Mouse (Mus musculus) kidney, postnatal 0 days (tissue): Measurements from ENCODE around the gene Mettl16. TPM values are rescaled to one million over a fixed set of nuclear protein-coding genes. Genes with fewer than 3 reads are reported as not detected.

ENCODE experiments used
- ATAC-seq: fragments of 200-750 bp; cut with Nextera tagmentation; replicated peaks from 2 replicates; pipeline ENCODE4 v1.8.0; 2017; ENCODE audit warnings: low read depth, moderate number of reproducible peaks, moderate TSS enrichment, moderate library complexity; ENCODE audit not compliant: low FRiP score
- DNase-seq: peaks from one replicate; pipeline ENCODE4 v3.0.0-alpha.2; 2016; ENCODE audit warnings: low spot score
- H3K27ac ChIP-seq: fragments of 300-500 bp; sonication (generic); 2 replicates; pipeline ENCODE4 v1.5.1; 2014; ENCODE audit warnings: mild to moderate bottlenecking
- H3K27me3 ChIP-seq: fragments of 300-500 bp; sonication (generic); 2 replicates; pipeline ENCODE4 v1.6.1; 2014; ENCODE audit warnings: low read length, mixed read lengths; ENCODE audit not compliant: insufficient read depth
- H3K36me3 ChIP-seq: fragments of 300-500 bp; sonication (generic); 2 replicates; pipeline ENCODE4 v1.6.1; 2014; ENCODE audit warnings: low read length, mixed read lengths; ENCODE audit not compliant: insufficient read depth
- H3K4me1 ChIP-seq: fragments of 300-500 bp; sonication (generic); replicated peaks from 2 replicates; pipeline ENCODE4 v1.6.1; 2014; ENCODE audit warnings: antibody characterized with exemption, low read length, mixed read lengths; ENCODE audit not compliant: insufficient read depth
- H3K4me2 ChIP-seq: fragments of 300-500 bp; sonication (generic); 2 replicates; pipeline ENCODE4 v1.6.1; 2014; ENCODE audit warnings: mild to moderate bottlenecking, low read length, moderate library complexity, mixed read lengths
- H3K4me3 ChIP-seq: fragments of 300-500 bp; sonication (generic); replicated peaks from 2 replicates; pipeline ENCODE4 v1.5.1; 2014; ENCODE audit warnings: low read depth, low read length
- H3K9ac ChIP-seq: fragments of 300-500 bp; sonication (generic); 2 replicates; pipeline ENCODE4 v1.6.1; 2014; ENCODE audit warnings: low read depth, low read length
- H3K9me3 ChIP-seq: fragments of 300-500 bp; sonication (generic); replicated peaks from 2 replicates; pipeline ENCODE4 v1.6.1; 2016; ENCODE audit warnings: low read length, inconsistent platforms, mixed read lengths
- CTCF ChIP-seq: IDR thresholded peaks from 2 replicates; pipeline ENCODE4 v1.5.1; 2016; ENCODE audit warnings: antibody characterized with exemption, low read depth, mild to moderate bottlenecking, moderate library complexity
- WGBS: fragments of 180-500 bp; shearing (Covaris S2); extraction: QIAGEN DNeasy Blood & Tissue Kit; methylation state at CpG from one replicate; pipeline ENCODE4 v1.1.7; 2014; 5-methylcytosine and 5-hydroxymethylcytosine counted together
- polyA plus RNA-seq: library from polyadenylated mRNA; unstranded; fragments of >200 nt; fragmentation: Nextera tagmentation; extraction: Ambion mirVana; gene quantifications from 2 replicates; pipeline ENCODE4 v1.2.1, GENCODE M21; 2015

Gene Mettl16
- polyA plus RNA-seq, 1 experiment from 2014 or later = 27.1 TPM

GRCm38 (mm10) chr11:74828965-74829550 is 58.4 kb downstream of the Mettl16 start:
- H3K36me3 ChIP-seq = no peaks in the 10 kb centered on the region
- DNase-seq (no peak), ATAC-seq (no peak)
- H3K4me2 ChIP-seq = peak overlapping the region; percentile 78
- no peak overlapping the region for H3K9ac ChIP-seq
- peak overlapping the region; percentile 97; the same call in 1 of the 2 replicates for H3K27ac ChIP-seq
- H3K4me1 ChIP-seq = peaks cover 38% of the 10 kb centered on the region
- no peaks in the 10 kb centered on the region for H3K9me3 ChIP-seq
- H3K27me3 ChIP-seq = no peaks in the 10 kb centered on the region
- H3K4me3 ChIP-seq = peak overlapping the region; percentile 86
- 10% methylated on average over 11 of the region's 11 CpGs for WGBS
- TF ChIP-seq CTCF = no peak

- 0 out of 2 replicates have a peak, but pooled peaks have one; percentile 29 for TF ChIP-seq CTCF
- DNase-seq (peak; percentile 91), ATAC-seq (peak; percentile 22; the same call in 1 of the 2 replicates)
- H3K9me3 ChIP-seq = no peaks in the 10 kb centered on the region
- peaks cover 45% of the 10 kb centered on the region for H3K4me1 ChIP-seq
- no peaks in the 10 kb centered on the region for H3K27me3 ChIP-seq
- peak overlapping the region; percentile 78 for H3K4me2 ChIP-seq
- H3K9ac ChIP-seq = peak overlapping the region; percentile 50; the same call in 1 of the 2 replicates
- H3K36me3 ChIP-seq = no peaks in the 10 kb centered on the region
- 0% methylated on average over 20 of the region's 20 CpGs for WGBS
- peak overlapping the region; percentile 86 for H3K4me3 ChIP-seq
- peak overlapping the region; percentile 97 for H3K27ac ChIP-seq
These were observed 59.2 kb downstream of the Mettl16 start for GRCm38 (mm10) chr11:74829812-74830211.

DNA sequence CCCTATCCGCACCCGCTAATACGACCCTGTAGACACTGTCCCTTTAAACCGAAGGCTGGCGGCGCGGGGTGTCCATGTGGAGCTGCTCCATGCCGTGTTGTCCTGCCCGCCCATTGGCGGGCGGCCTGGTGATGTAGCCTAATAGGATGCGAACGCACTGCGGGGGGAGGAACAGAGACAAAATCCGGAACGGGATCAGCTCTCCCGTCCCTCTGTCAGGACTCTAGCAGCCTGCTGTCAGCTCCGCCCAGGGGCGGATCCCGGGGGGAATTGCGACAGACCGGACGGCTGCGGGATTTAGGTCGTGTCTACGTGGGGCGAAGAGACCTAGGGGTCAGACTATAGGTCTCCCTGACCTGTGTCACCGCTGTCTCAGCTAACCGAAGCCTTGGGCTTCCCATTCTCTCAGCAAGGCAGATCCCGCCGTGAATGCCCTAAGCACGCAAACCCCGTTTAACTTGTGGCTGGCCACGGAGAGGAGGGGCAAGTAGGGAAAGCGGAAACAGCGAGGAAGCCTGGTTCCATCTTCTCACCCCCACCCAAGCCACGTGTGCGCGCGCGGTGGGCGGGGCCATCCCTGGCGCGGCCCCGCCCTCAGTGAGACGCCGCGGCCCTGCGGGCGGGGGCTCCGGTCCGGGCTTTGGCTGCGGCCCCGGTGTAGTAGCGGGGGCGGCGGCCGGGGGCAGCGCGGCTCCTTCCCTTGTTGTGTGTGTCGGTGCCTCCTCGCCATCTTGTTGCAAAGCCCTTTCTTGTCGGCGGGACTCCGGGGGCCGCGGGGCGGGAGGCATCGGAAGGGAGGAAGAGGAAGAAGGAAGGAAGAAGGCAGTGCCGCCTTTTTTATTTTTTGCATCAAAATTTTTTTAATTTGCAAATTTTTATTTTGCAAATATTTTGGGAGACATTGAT is 59.9 kb downstream of the Mettl16 start, which contains the start of gene Mnt:
Gene Mnt, plus strand, starts transcription at position 665 of the 906 bp plus-strand sequence.
- no peak; the same call in 1 of the 2 replicates for TF ChIP-seq CTCF
- H3K36me3 ChIP-seq = no peaks in the 10 kb centered on the region
- H3K27me3 ChIP-seq = no peaks in the 10 kb centered on the region
- peak within 1 kb of the TSS; percentile 78 for H3K4me2 ChIP-seq
- peak; percentile 76 for ATAC-seq
- H3K4me1 ChIP-seq = peaks cover 48% of the 10 kb centered on the region
- H3K9me3 ChIP-seq = no peaks in the 10 kb centered on the region
- DNase-seq = peak; percentile 100
- WGBS = under 1% methylated on average over 69 of the region's 70 CpGs
- H3K9ac ChIP-seq = peak within 1 kb of the TSS; percentile 93
- H3K4me3 ChIP-seq = peak within 1 kb of the TSS; percentile 86
- H3K27ac ChIP-seq = peak within 1 kb of the TSS; percentile 97

DNA sequence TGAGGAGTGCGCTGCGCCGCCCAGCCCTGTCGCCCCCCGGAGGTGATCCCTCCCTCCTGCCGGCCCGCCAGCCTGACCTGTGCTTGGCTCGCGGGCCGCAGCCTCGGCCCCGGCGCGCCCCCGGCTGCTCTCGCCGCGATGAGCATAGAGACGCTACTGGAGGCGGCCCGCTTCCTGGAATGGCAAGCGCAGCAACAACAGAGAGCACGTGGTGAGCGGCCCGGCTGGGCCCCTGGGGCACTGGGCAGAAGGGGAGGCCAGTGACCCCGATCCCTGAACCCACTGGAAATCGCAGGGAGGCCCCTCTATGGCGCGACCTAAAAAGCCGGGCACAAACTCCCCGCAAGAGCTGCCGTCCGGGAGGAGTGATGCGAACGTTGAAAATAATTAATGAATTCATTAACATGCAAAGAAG is 60.6 kb downstream of the Mettl16 start:
- no peaks in the 10 kb centered on the region for H3K36me3 ChIP-seq
- H3K4me3 ChIP-seq = peak overlapping the region; percentile 86
- no peak for ATAC-seq
- H3K27ac ChIP-seq = peak overlapping the region; percentile 97
- no peak for TF ChIP-seq CTCF
- no peaks in the 10 kb centered on the region for H3K27me3 ChIP-seq
- H3K4me2 ChIP-seq = peak overlapping the region; percentile 78
- under 1% methylated on average over 35 of the region's 35 CpGs for WGBS
- H3K9ac ChIP-seq = peak overlapping the region; percentile 93
- peak; percentile 72 for DNase-seq
- peaks cover 44% of the 10 kb centered on the region for H3K4me1 ChIP-seq
- H3K9me3 ChIP-seq = no peaks in the 10 kb centered on the region

DNA sequence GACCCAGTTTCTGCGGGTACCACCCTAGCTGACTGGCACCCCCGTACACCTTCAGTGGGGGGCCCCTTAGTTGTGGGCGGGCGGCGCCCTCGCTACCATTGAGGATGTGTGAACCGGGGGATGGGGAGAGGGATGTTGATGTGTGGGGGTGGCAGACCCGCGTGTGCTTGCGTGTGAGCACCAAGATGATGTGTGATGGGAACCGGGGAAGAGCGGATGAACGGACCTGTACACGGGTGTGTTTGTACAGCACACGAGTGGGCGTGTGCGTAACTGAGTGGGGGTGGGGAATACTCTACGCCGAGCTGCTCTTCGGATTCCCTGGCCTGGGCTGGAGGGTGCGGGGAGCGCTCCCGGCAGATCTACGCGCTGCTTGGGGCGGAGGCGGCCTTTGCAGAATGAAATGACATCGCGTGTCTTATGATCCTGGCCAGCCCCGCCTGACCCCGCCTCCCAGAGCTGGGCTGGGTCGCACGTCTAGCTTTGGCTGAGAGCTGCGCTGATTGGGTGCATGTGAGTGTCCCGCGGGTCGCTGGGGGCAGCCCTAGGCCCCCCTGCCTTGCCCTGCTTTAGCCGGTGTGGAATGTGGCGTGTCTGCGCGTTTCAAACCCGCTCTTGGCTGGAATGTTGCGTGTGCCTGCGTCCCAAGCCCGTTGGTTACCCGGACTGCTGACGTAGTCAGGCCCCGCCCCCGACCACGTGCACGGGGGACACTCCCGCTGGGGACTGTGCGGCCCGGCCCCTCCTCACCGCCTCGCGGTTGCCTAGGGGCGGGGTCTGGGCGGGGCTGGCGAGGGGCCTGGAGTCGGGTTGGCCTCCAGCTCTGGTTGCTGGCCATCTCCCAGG is 61.2 kb downstream of the Mettl16 start:
- ATAC-seq = peak; percentile 87

More for the DNA sequence above, 61.2 kb downstream of the Mettl16 start:
- Histone ChIP-seq H3K4me2 (peak overlapping the region; percentile 78), H3K4me1 (peaks cover 38% of the 10 kb centered on the region), H3K27me3 (no peaks in the 10 kb centered on the region), H3K36me3 (no peaks in the 10 kb centered on the region), H3K4me3 (peak overlapping the region; percentile 86), H3K27ac (peak overlapping the region; percentile 97), H3K9me3 (no peaks in the 10 kb centered on the region), H3K9ac (peak overlapping the region; percentile 93)
- no peak for TF ChIP-seq CTCF
- under 1% methylated on average over 61 of the region's 61 CpGs for WGBS
- peak; percentile 98 for DNase-seq
